Mouse (Mus musculus) layer of hippocampus, adult 8-10 months (tissue): ENCODE measurements around the gene Tex33. TPM values are rescaled to one million over a fixed set of nuclear protein-coding genes. Genes with fewer than 3 reads are reported as not detected.

ENCODE experiments used
- DNase-seq, 2 experiments: peaks; one replicate each; pipeline ENCODE4 v3.0.0; 2022; ENCODE audit warnings: low spot score in 2 of 2
- microRNA-seq, 2 experiments: library from miRNA; unstranded; fragments of <30 nt; microRNA quantifications; one replicate each; pipeline ENCODE4 v1.2.0; 2022
- total RNA-seq, 4 experiments: library from RNA; stranded (reverse); gene quantifications; 2 replicates each; pipeline ENCODE4 v1.2.4; 2022

Tex33 gene
- total RNA-seq, 4 experiments from 2014 or later, result not detected

DNA sequence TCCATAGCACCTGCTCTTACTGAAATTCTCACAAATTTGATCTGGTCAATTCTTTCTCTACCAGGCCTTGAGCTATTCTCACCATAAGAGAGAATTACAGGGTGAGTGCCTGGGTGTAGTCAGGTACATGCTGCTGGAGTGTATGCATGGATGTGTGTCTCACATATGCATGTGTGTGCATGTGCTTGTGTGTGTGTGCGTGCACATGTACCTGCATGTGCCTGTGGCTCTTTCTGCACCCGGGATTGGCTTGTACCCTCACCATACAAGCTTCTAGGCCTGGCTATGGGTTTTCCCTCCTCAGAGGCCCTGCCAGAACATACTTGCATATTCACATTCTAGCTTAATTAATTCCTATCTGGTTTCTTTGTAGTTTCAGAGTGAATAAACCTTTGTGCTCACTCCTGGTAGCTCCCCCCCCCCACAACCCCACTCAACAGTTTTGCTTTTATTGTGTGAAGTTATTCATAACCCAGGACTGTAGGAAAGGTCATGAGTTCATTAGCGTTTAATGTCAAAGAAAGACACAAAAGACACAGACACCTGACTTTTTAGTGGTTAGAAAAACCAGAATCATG lies 67.1 kb downstream of the Tex33 start:
- no peak for DNase-seq

Small RNA genes within 50 kb of the gene (microRNA-seq; reads per million reads assigned to microRNA genes)
- 0 reads per million in 2 experiments for gene Mir7676-2

Other genes with a start within 250 kb of the Tex33 start
- gene Ift27, start 221.8 kb downstream of the Tex33 start, total RNA-seq, result 10 to 100 TPM; 20.4 to 29.8 (median 25.7) TPM
- 10 to 100 TPM; 58.2 to 61.8 (median 60.5) TPM for gene Pvalb, start 189.5 kb downstream of the Tex33 start, total RNA-seq
- gene Ncf4, start 151.1 kb downstream of the Tex33 start, total RNA-seq, result 1 to 10 TPM; 1.2 to 5.0 (median 1.7) TPM
- gene Csf2rb2, start 90.2 kb downstream of the Tex33 start, total RNA-seq, result 1 to 10 TPM; 1.4 to 4.5 (median 2.9) TPM
- 1 to 10 TPM; 1.8 to 9.4 (median 4.4) TPM for gene Csf2rb, start 70.2 kb downstream of the Tex33 start, total RNA-seq
- 10 to 100 TPM; 36.9 to 47.4 (median 42.3) TPM for gene Tst, start 10.0 kb upstream of the Tex33 start, total RNA-seq
- 10 to 100 TPM; 23.1 to 38.1 (median 30.3) TPM for gene Mpst, start 10.5 kb upstream of the Tex33 start, total RNA-seq
- gene Kctd17, start 32.7 kb upstream of the Tex33 start, total RNA-seq, result 100 to 1,000 TPM; 245 to 269 (median 260) TPM
- 1 to 10 TPM; 1.7 to 3.1 (median 2.9) TPM for gene Tmprss6, start 72.7 kb upstream of the Tex33 start, total RNA-seq
- gene Il2rb, start 99.4 kb upstream of the Tex33 start, total RNA-seq, result under 1 TPM; 0.12 to 0.50 (median 0.30) TPM
- 1 to 10 TPM; 2.1 to 3.4 (median 3.0) TPM for gene C1qtnf6, start 135.5 kb upstream of the Tex33 start, total RNA-seq
- gene Sstr3, start 148.8 kb upstream of the Tex33 start, total RNA-seq, result 10 to 100 TPM; 25.8 to 31.9 (median 27.1) TPM
- gene Rac2, start 176.9 kb upstream of the Tex33 start, total RNA-seq, result 10 to 100 TPM in 1 of 4 experiments, 1 to 10 TPM in 3; 1.5 to 21.5 (median 4.6) TPM
- gene Cyth4, start 201.1 kb upstream of the Tex33 start, total RNA-seq, result 10 to 100 TPM; 21.5 to 50.0 (median 36.0) TPM